Mouse (Mus musculus): ENCODE measurements around the gene Sgcg.

Gene Sgcg

DNA sequence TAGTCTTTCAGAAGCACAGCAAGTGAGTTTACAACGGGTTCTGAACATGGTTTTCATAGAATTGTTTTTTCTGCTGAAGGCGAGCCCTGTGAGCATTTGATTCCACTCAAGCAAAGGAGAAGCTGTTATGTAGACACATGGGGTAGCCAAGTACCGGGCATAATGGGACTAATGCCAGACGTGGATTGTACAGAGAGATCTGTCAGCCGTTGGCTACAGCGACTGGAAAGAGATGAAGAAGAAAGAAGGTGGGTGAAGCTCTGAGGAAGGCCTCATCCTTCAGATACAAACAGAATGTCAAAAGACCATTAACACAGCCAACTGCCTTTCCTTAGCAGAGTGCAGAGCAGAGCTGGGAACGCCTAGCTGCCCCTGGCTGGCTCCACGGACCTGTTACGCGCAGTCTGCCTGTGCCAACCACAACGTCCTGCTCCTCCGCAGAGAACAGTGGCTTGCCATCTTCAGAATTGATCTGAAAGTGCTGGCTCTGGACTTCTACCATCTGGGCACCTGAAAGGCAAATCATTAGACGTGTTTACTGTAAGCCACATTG, 26.2 kb downstream of the Sgcg start:
- DNase-seq (ENCODE audit: low read depth, low spot score) = peak; percentile 77

DNA sequence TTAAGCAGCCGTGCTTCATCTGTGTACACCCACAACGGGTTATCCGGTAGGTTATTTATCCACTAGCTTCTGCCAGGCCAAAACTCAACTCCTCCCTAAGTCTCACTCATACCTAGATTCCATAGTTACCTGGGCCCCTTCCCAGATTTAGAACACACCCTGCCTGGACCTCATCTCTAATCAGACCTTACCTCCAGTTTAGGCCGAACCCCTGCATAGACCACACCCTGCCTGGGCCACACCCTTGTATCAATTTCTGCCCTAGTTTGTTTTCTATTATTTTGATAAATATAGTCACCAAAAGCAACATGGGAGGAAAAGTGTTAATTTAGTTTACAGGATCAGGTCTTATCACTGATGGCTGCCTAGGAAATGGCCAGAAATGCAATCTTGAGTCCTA, 28.1 kb downstream of the Sgcg start:
- DNase-seq (ENCODE audit: low read depth, low spot score) = no peak

DNA sequence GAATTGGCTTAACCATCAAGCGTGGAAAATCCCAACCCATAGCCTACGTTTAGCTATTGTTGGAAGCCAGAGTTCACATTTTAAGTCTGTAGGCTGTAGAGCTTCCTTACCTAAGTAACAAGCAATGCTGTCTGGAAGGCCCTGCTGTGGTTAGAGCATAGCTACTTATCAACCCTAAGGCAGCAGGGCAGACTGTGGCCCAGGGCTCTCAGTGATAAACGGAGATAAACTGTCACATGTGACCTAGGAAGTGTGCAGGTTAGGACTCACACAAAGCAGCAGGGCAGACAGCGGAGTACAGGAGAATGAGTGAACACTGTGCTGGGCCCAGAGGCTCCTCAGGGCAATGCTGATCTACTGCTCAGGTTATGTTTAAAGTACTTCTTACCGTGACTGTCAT, 28.5 kb downstream of the Sgcg start:
- DNase-seq (ENCODE audit: low read depth, low spot score) = no peak

DNA sequence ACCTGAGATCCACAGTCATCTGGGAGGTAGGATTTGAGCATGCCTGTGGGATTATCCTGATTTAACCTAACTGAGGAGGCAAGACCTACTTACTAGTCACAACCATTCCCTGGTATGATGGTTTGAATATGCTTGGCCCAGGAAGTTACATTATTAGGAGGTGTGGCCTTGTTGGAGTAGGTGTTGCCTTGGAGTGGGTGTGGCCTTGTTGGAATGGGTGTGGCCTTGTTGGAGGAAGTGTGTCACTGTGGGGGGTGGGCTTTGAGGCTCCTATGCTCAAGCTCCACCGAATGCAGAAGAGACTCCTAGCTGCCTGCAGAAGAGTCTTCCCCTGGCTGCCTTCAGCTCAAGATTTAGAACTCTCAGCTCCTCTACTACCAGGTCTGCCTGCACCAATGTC, 32.1 kb downstream of the Sgcg start:
- DNase-seq (ENCODE audit: low read depth, low spot score) = no peak

DNA sequence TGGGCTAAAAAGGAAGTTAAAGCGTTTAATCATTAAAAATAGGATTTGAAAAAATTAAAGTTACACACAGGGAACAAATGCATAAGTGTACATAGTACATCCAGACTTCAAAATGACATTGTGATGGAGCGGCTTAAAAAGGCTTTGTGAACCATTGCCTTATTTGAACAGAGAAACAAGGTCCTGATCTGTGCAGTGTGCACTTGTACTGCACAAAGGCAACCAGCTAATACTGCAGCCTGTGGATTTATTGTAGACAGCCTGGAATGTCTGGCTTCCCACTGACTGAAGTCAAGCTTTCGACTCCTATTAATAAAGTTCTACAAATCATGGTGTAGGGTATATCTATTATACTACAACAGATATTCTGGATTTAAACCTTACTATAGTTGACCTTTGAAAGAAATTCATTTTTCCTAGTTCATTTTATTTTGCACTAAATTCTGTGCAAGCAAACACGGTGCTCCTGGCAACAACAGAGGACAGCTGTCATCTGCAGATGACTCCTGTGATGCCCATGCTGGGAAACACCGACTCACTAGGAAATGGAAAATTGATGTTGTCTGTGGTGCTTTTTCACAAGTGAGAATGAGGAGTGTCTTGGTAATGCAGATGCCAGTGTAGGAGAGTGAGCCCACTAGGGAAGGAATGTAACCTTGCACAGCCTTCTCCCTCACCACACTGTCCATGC, 33.8 kb downstream of the Sgcg start:
- peak; percentile 48 for DNase-seq (ENCODE audit: low read depth, low spot score)

DNA sequence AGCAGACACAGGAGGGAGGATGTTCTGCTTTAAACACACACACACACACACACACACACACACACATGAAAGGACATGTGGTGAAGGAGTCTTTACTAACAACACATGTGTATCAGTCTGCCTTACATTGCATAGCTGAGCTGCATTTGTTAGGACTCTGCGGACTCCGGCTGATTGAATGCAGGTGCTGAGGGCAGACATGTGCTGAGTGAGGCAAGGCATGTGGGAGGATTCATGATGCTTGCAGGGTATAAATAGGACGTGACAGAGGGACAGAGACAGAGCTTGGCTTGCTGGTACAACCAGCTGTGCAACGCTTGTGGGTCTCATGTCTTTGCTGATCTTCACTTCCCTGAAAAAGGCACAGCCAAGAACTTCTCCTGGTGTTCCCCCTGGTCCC, 34.5 kb downstream of the Sgcg start:
- DNase-seq (ENCODE audit: low read depth, low spot score) = peak; percentile 64

DNA sequence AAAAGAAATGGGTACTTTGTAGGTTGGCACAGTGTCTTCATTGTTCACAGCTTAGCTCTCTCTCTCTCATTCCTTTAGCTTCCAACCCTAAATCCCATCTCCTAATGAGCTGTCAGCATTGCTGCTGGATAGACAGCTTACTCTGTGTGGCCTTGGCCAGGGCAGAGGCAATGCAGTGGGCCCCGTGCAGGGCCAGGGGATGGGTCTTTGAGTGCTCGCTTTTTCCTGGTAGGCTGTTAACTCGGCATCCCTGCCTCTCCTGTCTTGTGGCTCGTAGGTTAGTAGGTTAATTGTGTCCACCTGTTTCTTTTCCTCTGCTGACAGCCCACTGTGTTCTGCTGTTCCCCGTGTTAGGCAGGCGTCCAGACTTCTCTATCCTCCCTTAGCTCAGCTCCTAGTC, 35.8 kb downstream of the Sgcg start:
- DNase-seq (ENCODE audit: low read depth, low spot score) = no peak

DNA sequence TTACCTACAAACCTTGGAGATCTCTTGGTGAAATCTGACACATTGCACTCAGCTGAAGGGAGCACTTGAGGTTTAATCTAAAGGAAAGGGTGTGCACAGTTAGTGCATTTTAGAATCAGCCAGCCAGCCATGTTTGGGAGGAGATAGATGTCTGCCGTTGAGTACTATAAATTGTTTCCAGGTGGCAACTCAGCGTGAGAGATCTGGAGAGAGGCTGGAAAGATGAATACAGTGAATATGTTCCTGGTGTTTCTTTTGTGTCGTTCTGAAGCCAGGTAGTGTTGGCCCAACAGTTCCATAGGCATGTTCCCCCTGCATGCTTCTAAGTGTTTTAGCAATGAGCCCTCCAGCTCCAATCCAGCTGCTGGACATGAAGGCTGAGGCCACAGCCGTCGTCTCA, 37.1 kb downstream of the Sgcg start:
- DNase-seq (ENCODE audit: low read depth, low spot score) = peak; percentile 56

DNA sequence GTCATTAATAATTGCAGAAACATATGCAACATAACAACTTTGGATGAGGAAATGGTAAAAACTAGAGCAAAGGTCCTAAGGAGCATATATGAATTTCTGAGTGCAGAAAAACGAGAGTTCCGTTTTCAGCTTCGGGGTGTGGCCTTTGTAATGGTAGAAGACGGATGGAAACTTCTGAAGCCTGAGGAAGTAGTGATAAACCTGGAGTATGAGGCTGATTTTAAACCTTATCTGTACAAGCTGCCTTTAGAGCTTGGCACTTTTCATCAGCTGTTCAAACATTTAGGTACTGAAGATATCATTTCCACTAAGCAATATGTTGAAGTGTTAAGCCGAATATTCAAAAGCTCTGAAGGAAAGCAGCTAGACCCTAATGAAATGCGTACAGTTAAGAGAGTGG, 46.5 kb downstream of the Sgcg start:
- DNase-seq (ENCODE audit: low read depth, low spot score) = no peak

DNA sequence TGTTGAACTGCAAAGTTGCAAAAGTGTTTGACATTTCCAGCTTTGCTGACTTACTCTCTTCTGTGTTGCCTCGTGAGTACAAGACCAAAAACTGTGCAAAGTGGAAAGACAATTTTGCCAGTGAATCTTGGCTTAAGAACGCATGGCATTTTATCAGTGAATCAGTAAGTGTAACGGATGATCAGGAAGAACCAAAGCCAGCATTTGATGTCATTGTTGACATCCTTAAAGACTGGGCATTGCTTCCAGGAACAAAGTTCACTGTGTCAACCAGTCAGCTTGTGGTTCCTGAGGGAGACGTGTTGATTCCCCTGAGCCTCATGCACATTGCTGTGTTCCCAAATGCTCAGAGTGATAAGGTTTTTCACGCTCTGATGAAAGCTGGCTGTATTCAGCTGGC, 48.2 kb downstream of the Sgcg start:
- no peak for DNase-seq (ENCODE audit: low read depth, low spot score)

DNA sequence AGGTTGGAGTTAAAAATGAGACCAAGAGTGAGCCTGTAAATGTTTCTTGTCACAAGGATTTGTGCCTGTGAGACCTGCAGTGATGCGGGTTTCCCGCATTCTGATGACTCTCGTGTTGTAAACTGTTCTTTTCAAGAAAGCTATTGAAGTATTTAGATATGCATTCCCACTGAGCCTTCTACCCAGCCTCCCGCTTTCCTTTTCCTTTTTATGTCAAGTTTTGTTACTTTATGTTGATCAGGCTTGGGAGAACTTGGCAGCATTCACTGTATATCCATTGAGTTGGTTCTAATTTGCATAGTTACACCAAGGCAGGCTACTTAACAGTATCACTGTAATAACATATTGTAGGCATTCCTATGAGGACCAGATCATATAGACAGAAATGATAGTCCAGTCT, 63.9 kb downstream of the Sgcg start:
- no peak for DNase-seq (ENCODE audit: low read depth, low spot score)

DNA sequence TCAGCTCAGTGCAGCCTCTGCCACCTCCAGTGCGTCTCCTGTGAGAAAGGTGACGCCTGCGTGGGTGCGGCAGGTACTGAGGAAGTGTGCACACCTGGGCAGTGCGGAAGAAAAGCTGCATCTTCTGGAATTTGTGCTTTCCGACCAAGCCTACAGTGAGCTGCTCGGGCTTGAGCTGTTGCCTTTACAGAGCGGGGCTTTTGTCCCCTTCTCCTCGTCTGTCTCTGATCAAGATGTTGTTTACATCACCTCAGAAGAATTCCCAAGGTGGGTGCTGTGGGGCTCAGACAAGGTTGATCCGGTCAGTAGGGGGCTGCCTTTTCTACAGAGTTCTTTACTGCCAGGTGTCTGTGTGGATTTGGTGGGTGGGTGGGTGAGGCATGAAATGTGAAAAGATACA, 66.0 kb downstream of the Sgcg start:
- no peak for DNase-seq (ENCODE audit: low read depth, low spot score)

DNA sequence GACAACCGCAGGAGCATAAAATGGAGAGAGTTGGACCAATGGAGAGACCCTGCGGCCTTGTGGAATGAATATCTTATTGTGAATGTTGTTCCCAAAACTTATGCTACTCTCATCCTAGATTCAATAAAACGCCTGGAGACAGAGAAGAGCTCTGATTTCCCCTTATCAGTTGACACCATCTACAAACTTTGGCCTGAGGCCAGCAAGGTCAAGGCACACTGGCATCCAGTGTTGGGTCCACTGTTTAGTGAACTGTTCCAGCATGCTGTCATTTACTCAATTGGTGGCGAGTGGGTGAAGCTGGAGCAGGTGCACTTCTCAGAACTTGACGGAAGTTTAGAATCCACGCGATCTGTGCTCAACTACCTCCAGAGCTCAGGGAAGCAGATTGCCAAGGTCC, 66.4 kb downstream of the Sgcg start:
- no peak for DNase-seq (ENCODE audit: low read depth, low spot score)

DNA sequence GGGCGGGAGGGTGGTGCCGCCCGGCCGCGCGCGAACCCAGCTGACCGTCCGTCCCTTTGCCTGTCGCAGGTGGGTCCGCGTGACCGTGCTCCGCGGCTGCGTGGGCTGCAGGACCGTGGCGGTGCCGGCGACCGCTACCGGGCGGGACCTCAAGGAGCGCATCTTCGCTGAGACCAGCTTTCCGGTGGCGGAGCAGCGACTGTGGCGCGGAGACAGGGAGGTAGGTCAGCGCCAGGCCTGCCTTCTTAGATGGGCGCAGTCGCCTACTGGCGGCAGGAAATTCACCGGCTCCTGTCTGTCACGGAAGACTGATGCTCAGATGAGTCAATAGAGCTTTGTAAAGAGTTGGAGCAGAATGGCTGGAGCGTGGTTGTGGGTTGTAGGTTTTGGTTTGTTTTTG, 85.1 kb downstream of the Sgcg start:
- DNase-seq (ENCODE audit: low read depth, low spot score) = peak; percentile 89

DNA sequence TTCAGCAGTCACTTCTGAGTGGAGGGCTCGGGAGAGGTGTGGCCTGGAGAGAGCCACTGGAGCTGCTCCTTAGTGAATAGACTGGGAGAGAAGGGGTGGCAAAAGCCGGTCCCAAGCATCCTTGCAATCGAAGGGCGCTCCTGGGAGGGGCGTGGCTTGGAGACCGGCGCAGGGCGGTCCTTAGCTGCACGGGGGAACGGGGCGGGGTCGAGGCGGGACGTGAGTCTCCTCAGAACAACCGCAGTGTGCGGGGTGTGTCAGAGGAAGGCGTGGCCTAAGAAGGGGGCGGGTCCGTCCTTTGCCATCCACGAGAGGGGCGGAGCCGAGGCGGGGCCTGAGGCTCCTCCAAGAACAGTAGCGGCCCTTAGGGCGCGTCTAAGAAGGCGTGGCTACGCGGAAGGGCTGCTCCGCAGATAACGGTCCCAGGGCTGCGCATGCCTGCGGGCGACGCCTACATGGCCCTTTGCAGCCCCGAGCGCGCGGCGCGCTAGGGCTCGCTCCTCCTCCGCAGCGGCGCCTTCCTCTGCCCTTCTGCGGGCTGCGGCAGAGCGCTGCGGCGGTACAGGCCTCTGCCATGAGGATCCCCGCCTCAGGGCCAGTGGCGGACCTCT, 85.6 kb downstream of the Sgcg start:
- DNase-seq (ENCODE audit: low read depth, low spot score) = peak; percentile 100

DNA sequence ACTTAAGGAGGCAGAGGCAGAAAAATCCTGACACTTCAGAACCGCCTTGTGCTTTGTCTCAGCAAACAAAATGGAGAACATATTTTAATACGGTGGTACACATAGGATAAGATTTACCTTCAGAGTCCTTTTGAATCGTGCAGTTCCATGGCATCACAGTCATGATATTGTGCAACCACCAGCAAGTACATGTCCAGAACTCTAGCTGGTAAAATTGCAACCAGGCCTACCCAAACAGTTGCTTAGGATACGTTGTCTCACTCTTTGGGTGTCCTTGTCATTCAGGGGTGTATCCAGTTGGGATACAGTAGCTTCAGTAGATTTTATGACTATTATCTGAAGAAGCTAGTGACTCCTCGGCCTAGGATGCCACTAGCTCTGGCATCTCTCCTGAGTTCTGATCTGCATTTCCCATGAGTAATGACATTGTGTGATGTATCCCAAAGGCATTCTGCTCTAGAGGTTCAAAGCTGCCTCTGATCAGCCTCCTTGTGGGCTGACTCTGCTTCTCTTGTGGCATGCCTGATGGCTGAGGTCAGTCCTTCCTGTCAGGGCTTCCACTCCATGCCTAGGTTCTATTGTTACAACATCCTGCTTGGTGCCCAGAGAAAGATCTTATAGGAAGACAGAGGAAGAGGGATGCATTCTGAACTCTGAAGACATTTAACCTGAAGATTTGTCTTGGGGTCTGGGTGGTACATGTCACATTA, 86.9 kb downstream of the Sgcg start:
- no peak for DNase-seq (ENCODE audit: low read depth, low spot score)
